Mouse (Mus musculus): Measurements from ENCODE around the gene Mrgprb1. TPM values are rescaled to one million over a fixed set of nuclear protein-coding genes. Genes with fewer than 3 reads are reported as not detected.
"Not testable (repeated sequence)": the region's sequence is repeated elsewhere in the genome, so short reads cannot be mapped to it uniquely, and the experiment has no call there.

Gene Mrgprb1
- not detected for total RNA-seq (2022)

DNA sequence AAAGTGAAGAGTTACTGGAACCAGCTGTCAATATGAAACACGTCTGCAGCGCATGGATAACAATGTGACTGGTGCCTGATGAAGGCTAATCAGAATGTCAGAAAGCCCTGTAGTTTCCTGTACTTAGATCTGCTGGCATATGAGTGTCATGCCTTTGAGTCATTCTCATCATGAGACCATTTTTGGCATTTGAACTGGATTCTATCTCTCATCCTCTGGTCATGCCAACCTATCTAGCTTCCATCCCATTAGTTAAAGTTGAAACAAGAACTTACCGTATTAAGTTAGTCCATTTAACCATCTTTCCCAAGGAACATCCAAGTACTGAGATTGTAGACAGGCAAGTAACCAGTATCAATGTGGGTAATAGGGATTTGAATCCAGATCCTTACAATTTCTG is at the start of gene Mrgprb1:
Gene Mrgprb1 (minus strand): TSS at position 101 of the 400 bp plus-strand sequence.
- no peak for DNase-seq (ENCODE audit: low spot score in 2 of 2)

DNA sequence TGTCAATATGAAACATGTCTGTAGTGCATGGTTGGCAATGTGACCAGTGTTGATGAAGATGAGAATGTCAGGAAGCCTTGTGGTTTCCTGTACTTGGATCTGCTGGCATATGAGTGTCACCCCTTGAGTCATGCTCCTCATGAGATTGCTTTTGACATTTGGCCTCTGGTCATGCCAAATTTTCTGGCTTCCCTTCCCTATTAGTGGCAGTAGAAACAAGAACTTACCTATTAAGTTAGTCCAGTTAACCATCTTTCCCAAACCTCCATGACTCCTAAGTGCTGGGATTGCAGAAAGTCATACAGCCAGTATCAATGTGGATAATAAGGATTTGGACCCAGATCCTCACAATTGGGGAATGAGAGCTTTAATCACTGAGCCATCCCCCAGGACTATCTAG is 43.1 kb upstream of the Mrgprb1 start, which contains the start of gene Mrgprx2:
Gene Mrgprx2 (minus strand): TSS at position 101 of the 400 bp plus-strand sequence.
- DNase-seq (ENCODE audit: low spot score in 2 of 2) = no peak

DNA sequence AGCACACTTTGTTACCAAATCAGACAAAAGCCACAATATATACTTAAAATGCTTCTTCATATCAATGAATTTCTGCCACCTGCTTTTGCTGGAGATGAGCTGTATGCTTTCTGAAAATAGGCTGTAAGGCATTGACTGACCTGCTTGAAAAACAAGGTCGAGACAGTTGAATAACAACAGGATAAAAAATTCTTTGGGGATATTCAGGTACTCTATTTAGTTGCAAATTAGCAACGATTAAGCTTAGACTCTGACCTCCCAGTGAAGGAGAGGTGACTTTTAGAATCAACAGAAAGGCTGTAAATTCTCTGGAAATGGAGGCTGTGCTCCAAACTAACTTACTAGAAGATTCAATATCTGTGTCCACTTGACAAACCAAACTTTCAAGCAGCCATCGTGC is 19.6 kb downstream of the Mrgprb1 start:
- DNase-seq (ENCODE audit: low spot score in 2 of 2) = no peak

DNA sequence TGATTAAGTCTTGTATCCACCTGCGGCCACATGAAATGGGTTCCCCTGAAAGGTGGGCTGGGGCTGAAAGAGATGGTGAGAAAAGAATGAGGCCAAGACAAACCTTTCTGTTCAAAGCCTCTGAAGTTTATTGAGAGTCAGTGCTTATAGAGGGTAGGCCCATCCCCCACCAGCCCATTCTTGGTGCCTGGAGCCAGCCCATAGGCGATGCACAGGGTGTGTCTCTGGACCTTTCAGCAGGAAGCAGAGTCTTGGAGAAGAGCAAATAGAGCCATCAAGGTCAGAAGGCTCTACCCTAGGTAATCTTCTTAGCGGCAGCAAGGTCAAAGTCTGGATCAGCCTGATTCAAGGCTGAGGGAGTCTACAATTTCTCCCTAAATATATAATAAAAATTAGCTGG is 20.2 kb downstream of the Mrgprb1 start:
- DNase-seq (ENCODE audit: low spot score in 2 of 2) = not testable (repeated sequence)

Other genes with a start within 250 kb of the Mrgprb1 start
- gene Mrgprb8, start 67.8 kb downstream of the Mrgprb1 start, total RNA-seq (2022) = not detected
- not detected for gene Mrgprx2, start 43.0 kb upstream of the Mrgprb1 start, total RNA-seq (2022)
- not detected for gene Mrgprb2, start 101.7 kb upstream of the Mrgprb1 start, total RNA-seq (2022)
- not detected for gene Mrgprb3, start 187.5 kb upstream of the Mrgprb1 start, total RNA-seq (2022)